Mouse (Mus musculus): ENCODE measurements at regions not wholly inside any gene's neighbourhood (a gene's known extent, or its start where the extent isn't known, plus 50 kb on each side); places are given as distances from the start of the nearest gene placed in this dataset.

DNA sequence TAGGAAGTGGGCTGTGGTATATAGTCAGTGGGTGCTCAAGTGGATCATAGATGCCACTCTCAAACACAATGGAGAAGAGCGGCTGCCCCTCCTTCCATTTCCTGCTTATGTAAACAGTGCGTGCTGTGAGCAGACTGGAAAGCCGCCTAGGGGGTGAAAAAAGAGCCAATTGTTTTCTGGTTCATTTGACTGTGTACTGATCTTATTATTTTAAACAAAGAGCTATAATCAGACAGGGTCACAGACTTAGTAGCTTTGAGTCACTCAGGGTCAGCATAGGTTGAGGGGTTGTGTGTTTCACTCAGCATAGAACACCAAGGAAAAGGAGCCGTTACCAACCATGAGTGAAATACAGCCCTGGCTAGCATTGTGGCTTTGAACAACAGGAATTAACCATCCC lies 390.7 kb downstream of the Ipmk start:
- H3K9ac ChIP-seq (ENCODE audit: control insufficient read depth, low read depth, low read length, poor library complexity, severe bottlenecking), result no peak overlapping the region
- TF ChIP-seq SIN3A (IDR thresholded peaks at IDR 0.05; ENCODE audit: low read length), result no peak
- no peak for TF ChIP-seq UBTF (IDR thresholded peaks at IDR 0.05; ENCODE audit: borderline replicate concordance, insufficient read depth, low read depth, low read length)
- no peak for TF ChIP-seq ELF1 (IDR thresholded peaks at IDR 0.05; ENCODE audit: low read depth, low read length)
- no peak for TF ChIP-seq MYC (IDR thresholded peaks at IDR 0.05; ENCODE audit: low read depth, low read length)
- no peak for TF ChIP-seq CTCF (IDR thresholded peaks at IDR 0.05 in 2 of 3, conservative IDR thresholded peaks at IDR 0.05 in 1 of 3; ENCODE audit: control insufficient read depth in 1 of 3, insufficient read depth in 1 of 3, low read depth in 2 of 3, low read length in 3 of 3, poor library complexity in 1 of 3, severe bottlenecking in 1 of 3)
- no peak for TF ChIP-seq MAZ (IDR thresholded peaks at IDR 0.05; ENCODE audit: low read depth, low read length)
- TF ChIP-seq POLR2A (IDR thresholded peaks at IDR 0.05; ENCODE audit: control insufficient read depth in 1 of 2, insufficient read depth in 1 of 2, low read depth in 1 of 2, low read length in 2 of 2, poor library complexity in 1 of 2), result no peak
- TF ChIP-seq HCFC1 (IDR thresholded peaks at IDR 0.05; ENCODE audit: low read depth, low read length), result no peak
- TF ChIP-seq TAL1 (IDR thresholded peaks at IDR 0.05; ENCODE audit: low read length), result no peak
- TF ChIP-seq NRF1 (IDR thresholded peaks at IDR 0.05; ENCODE audit: insufficient read depth, low read depth, low read length, poor library complexity, severe bottlenecking), result no peak
- TF ChIP-seq JUND (IDR thresholded peaks at IDR 0.05; ENCODE audit: low read depth, low read length), result no peak
- no peak for TF ChIP-seq MXI1 (IDR thresholded peaks at IDR 0.05; ENCODE audit: low read depth, low read length)
- TF ChIP-seq CHD1 (IDR thresholded peaks at IDR 0.05; ENCODE audit: low read depth, low read length), result no peak
- TF ChIP-seq MAX (IDR thresholded peaks at IDR 0.05; ENCODE audit: low read length), result no peak
- TF ChIP-seq KAT2A (conservative IDR thresholded peaks at IDR 0.05; ENCODE audit: low read depth, low read length), result no peak
- TF ChIP-seq GABPA (IDR thresholded peaks at IDR 0.05; ENCODE audit: low read depth, low read length), result no peak
- TF ChIP-seq TCF12 (IDR thresholded peaks at IDR 0.05; ENCODE audit: low read depth, low read length), result no peak
- no peaks in the 10 kb centered on the region for H3K4me1 ChIP-seq (ENCODE audit: control insufficient read depth in 1 of 2, insufficient read depth in 2 of 2, low read length in 2 of 2)
- no peaks in the 10 kb centered on the region for H3K36me3 ChIP-seq (ENCODE audit: control insufficient read depth in 1 of 2, insufficient read depth in 2 of 2, low read length in 2 of 2)
- no peaks in the 10 kb centered on the region for H3K27me3 ChIP-seq (ENCODE audit: control insufficient read depth in 1 of 2, insufficient read depth in 2 of 2, low read length in 2 of 2)
- DNase-seq (ENCODE audit: low read depth, low spot score), result no peak
- no peak overlapping the region for H3K27ac ChIP-seq (ENCODE audit: control insufficient read depth, low read depth, low read length)
- no peak overlapping the region for H3K4me3 ChIP-seq (ENCODE audit: control insufficient read depth in 1 of 2, insufficient read depth in 1 of 2, low read depth in 2 of 2, low read length in 2 of 2)
- H3K9me3 ChIP-seq (replicated peaks; ENCODE audit: insufficient read depth, low read length), result no peaks in the 10 kb centered on the region
- no peaks in the 10 kb centered on the region for H3K79me2 ChIP-seq (ENCODE audit: control insufficient read depth, insufficient read depth, low read length, poor library complexity)

DNA sequence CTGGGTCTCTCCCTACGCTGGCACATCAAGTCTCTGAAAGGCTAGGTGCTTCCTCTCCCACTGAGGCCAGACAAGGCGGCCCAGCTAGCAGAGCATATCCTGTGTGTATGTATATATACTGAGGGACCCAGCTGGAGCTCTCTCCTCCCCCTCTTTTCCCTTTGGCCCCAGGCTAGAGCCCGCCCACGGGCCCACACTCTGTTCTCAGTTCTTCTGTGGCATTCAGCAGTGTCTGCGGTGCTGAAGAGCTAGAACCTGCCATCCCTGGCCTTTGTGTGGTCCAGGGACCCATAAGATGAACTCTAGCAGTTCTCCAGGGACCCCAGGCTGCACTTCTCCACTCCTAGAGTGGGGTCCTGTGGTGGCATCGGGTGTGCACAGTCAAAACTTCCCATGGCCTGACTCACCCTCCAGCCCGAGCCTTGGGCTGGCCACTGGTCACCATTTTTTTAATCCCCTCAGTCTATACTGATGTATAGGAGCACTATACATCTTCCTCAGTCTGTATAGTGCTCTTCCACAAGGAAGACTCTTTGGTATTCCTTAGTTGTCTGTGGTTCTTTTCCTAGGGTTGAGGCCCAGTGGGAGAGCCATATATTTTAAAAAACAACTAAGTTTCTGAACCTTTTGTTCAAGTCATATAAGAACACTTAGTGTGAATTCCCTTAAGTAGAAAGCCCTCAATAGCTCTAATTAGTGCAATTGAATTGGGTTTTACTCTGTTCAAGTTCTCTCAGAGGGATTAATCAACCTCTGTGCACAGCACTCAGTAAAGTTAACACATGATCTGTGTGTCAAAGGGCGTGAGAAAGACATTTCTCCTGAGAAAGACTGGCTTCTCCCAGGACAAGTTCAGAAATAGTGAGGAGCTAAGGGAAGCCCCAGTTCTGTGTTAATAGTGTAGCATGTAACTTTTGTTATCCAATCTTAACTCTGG lies 401.3 kb downstream of the Ipmk start:
- H3K27ac ChIP-seq (ENCODE audit: control insufficient read depth, low read depth, low read length), result no peak overlapping the region
- H3K4me1 ChIP-seq (ENCODE audit: control insufficient read depth in 1 of 2, insufficient read depth in 2 of 2, low read length in 2 of 2), result no peaks in the 10 kb centered on the region
- TF ChIP-seq ETS1 (IDR thresholded peaks at IDR 0.05; ENCODE audit: low read depth, low read length) (no peak), UBTF (IDR thresholded peaks at IDR 0.05; ENCODE audit: borderline replicate concordance, insufficient read depth, low read depth, low read length) (no peak), GABPA (IDR thresholded peaks at IDR 0.05; ENCODE audit: low read depth, low read length) (no peak), MEF2A (IDR thresholded peaks at IDR 0.05; ENCODE audit: extremely low read depth, insufficient replicate concordance, low read depth, low read length, poor library complexity, severe bottlenecking) (no peak), ELF1 (IDR thresholded peaks at IDR 0.05; ENCODE audit: low read depth, low read length) (no peak), JUND (IDR thresholded peaks at IDR 0.05; ENCODE audit: low read depth, low read length) (no peak)
- no peak overlapping the region for H3K9ac ChIP-seq (ENCODE audit: control insufficient read depth, low read depth, low read length, poor library complexity, severe bottlenecking)
- H3K9me3 ChIP-seq (replicated peaks; ENCODE audit: insufficient read depth, low read length), result no peaks in the 10 kb centered on the region
- DNase-seq (ENCODE audit: low read depth, low spot score), result no peak
- H3K79me2 ChIP-seq (ENCODE audit: control insufficient read depth, insufficient read depth, low read length, poor library complexity), result no peaks in the 10 kb centered on the region
- no peaks in the 10 kb centered on the region for H3K36me3 ChIP-seq (ENCODE audit: control insufficient read depth in 1 of 2, insufficient read depth in 2 of 2, low read length in 2 of 2)
- no peak overlapping the region for H3K4me3 ChIP-seq (ENCODE audit: control insufficient read depth in 1 of 2, insufficient read depth in 1 of 2, low read depth in 2 of 2, low read length in 2 of 2)
- no peaks in the 10 kb centered on the region for H3K27me3 ChIP-seq (ENCODE audit: control insufficient read depth in 1 of 2, insufficient read depth in 2 of 2, low read length in 2 of 2)
